Mouse (Mus musculus) urinary bladder, postnatal 10 days (tissue): ENCODE data around the gene Psg16.

ENCODE experiments used
- DNase-seq: peaks from one replicate; pipeline ENCODE4 v3.0.0; 2022; ENCODE audit warnings: low spot score

Psg16 gene

GRCm38 (mm10) chr7:17135307-17135706, 61.5 kb downstream of the Psg16 start:
- no peak for DNase-seq

- no peak for DNase-seq
Observed at GRCm38 (mm10) chr7:17149931-17150330, 76.1 kb downstream of the Psg16 start, which contains the start of gene Ceacam3. Gene Ceacam3 (plus strand): TSS chr7:17150282.

GRCm38 (mm10) chr7:17155634-17156033, 81.8 kb downstream of the Psg16 start:
- DNase-seq, result no peak

GRCm38 (mm10) chr7:17156885-17157677, 83.2 kb downstream of the Psg16 start:
- DNase-seq, result no peak

- DNase-seq, result no peak
Observed at GRCm38 (mm10) chr7:17159011-17159410, 85.2 kb downstream of the Psg16 start.

GRCm38 (mm10) chr7:17171827-17172226, 98.0 kb downstream of the Psg16 start:
- no peak for DNase-seq
